Mouse (Mus musculus) frontal cortex, postnatal 10 days (tissue): ENCODE measurements around the gene Traf1.

Experiments used
- DNase-seq, 2 experiments: peaks; one replicate each; pipeline ENCODE4 v3.0.0; 2022; ENCODE audit warnings: low spot score in 2 of 2, mixed read lengths in 1 of 2

Gene Traf1

GRCm38 (mm10) chr2:34901726-34902125 lies 59.8 kb downstream of the Traf1 start:
- DNase-seq = no peak

- no peak for DNase-seq
These were observed 61.2 kb downstream of the Traf1 start for GRCm38 (mm10) chr2:34900412-34900811.

- no peak for DNase-seq
These were observed 61.9 kb downstream of the Traf1 start for GRCm38 (mm10) chr2:34899682-34900081.

GRCm38 (mm10) chr2:34897820-34898219 lies 63.8 kb downstream of the Traf1 start:
- DNase-seq = no peak

GRCm38 (mm10) chr2:34896821-34897460 lies 64.6 kb downstream of the Traf1 start:
- no peak for DNase-seq

- no peak for DNase-seq
These were observed 66.0 kb downstream of the Traf1 start for GRCm38 (mm10) chr2:34895503-34896113.

- no peak for DNase-seq
These were observed 67.6 kb downstream of the Traf1 start for GRCm38 (mm10) chr2:34893950-34894349.
